Mouse (Mus musculus) CH12.LX (cell line): ENCODE data around the gene Zfp326. TPM values are rescaled to one million over a fixed set of nuclear protein-coding genes. Genes with fewer than 3 reads are reported as not detected.

Experiments used
- DNase-seq: peaks from one replicate; pipeline ENCODE4 v3.0.0-alpha.2; 2013; ENCODE audit errors: extremely low read depth
- H3K27ac ChIP-seq: 2 replicates; pipeline ENCODE4 v1.5.1; 2012; ENCODE audit warnings: low read depth, mild to moderate bottlenecking, control low read depth, moderate library complexity; ENCODE audit not compliant: insufficient read depth
- H3K27me3 ChIP-seq: replicated peaks from 2 replicates; pipeline ENCODE3; 2012; ENCODE audit warnings: inconsistent platforms
- H3K36me3 ChIP-seq, 2 experiments: replicated peaks in 1 of 2; 2 replicates each; pipeline versions ENCODE3 to v1.6.1; 2012; ENCODE audit warnings: inconsistent platforms in 1 of 2, low read length in 1 of 2, mild to moderate bottlenecking in 1 of 2, mixed read lengths in 1 of 2, moderate library complexity in 1 of 2; ENCODE audit not compliant: control insufficient read depth in 1 of 2, insufficient read depth in 1 of 2
- H3K4me1 ChIP-seq, 2 experiments: 2 replicates each; pipeline ENCODE4 v1.6.1; 2012; ENCODE audit warnings: inconsistent platforms in 1 of 2, moderate library complexity in 1 of 2; ENCODE audit not compliant: insufficient read depth in 2 of 2, control insufficient read depth in 1 of 2
- H3K4me2 ChIP-seq: 2 replicates; pipeline ENCODE4 v1.6.1; 2012; ENCODE audit warnings: low read depth, mild to moderate bottlenecking, control low read depth; ENCODE audit not compliant: poor library complexity, insufficient read depth, severe bottlenecking
- H3K4me3 ChIP-seq, 3 experiments: fragments of 150-350 bp in 1 of 3; sonication (generic) in 1 of 3; replicated peaks in 1 of 3; 2 replicates each; pipeline versions ENCODE3 to v1.5.1; 2011 to 2012; ENCODE audit warnings: low read depth in 2 of 3, low read length in 2 of 3, mild to moderate bottlenecking in 2 of 3, moderate library complexity in 2 of 3, control low read depth in 1 of 3, improper control_type of control experiment in 1 of 3, inconsistent platforms in 1 of 3, mixed read lengths in 1 of 3; ENCODE audit not compliant: poor library complexity in 1 of 3
- H3K79me2 ChIP-seq: replicated peaks from 2 replicates; pipeline ENCODE4 v1.6.1; 2012; ENCODE audit warnings: mild to moderate bottlenecking, moderate library complexity; ENCODE audit not compliant: control insufficient read depth, poor library complexity, insufficient read depth, severe bottlenecking; ENCODE audit errors: extremely low read depth
- H3K9ac ChIP-seq: 2 replicates; pipeline ENCODE4 v1.6.1; 2012; ENCODE audit warnings: low read depth, mild to moderate bottlenecking, control low read depth, moderate library complexity; ENCODE audit not compliant: insufficient read depth
- H3K9me3 ChIP-seq: replicated peaks from 2 replicates; pipeline ENCODE3; 2012; ENCODE audit warnings: low read length, inconsistent platforms, mixed read lengths
- BHLHE40 ChIP-seq: IDR thresholded peaks from 2 replicates; pipeline ENCODE4 v1.6.1; 2011; ENCODE audit warnings: mild to moderate bottlenecking, low read depth, low read length, improper control_type of control experiment
- CHD1 ChIP-seq: IDR thresholded peaks from 2 replicates; pipeline ENCODE4 v1.6.1; 2012; ENCODE audit warnings: low read depth, low read length, improper control_type of control experiment, inconsistent platforms
- CHD2 ChIP-seq: IDR thresholded peaks from 2 replicates; pipeline ENCODE4 v1.6.1; 2011; ENCODE audit warnings: low read length, improper control_type of control experiment
- CTCF ChIP-seq, 2 experiments: IDR thresholded peaks in 1 of 2; conservative IDR thresholded peaks in 1 of 2; 2 replicates each; pipeline ENCODE4 v1.5.1; 2011 to 2012; ENCODE audit warnings: low read depth in 2 of 2, low read length in 2 of 2, improper control_type of control experiment in 1 of 2, inconsistent platforms in 1 of 2, mild to moderate bottlenecking in 1 of 2, moderate library complexity in 1 of 2
- ELF1 ChIP-seq: IDR thresholded peaks from 2 replicates; pipeline ENCODE4 v1.6.1; 2014; ENCODE audit warnings: low read depth, mild to moderate bottlenecking, inconsistent platforms, low read length, improper control_type of control experiment
- EP300 ChIP-seq: IDR thresholded peaks from 2 replicates; pipeline ENCODE4 v1.6.1; 2011; ENCODE audit warnings: low read length, improper control_type of control experiment
- ETS1 ChIP-seq: conservative IDR thresholded peaks from 2 replicates; pipeline ENCODE4 v1.6.1; 2012; ENCODE audit warnings: low read depth, mild to moderate bottlenecking, inconsistent platforms, low read length, improper control_type of control experiment, moderate library complexity
- HCFC1 ChIP-seq: IDR thresholded peaks from 2 replicates; pipeline ENCODE4 v1.6.1; 2012; ENCODE audit warnings: low read depth, mild to moderate bottlenecking, inconsistent platforms, low read length, improper control_type of control experiment
- JUN ChIP-seq: IDR thresholded peaks from 2 replicates; pipeline ENCODE4 v1.6.1; 2011; ENCODE audit warnings: low read depth, mild to moderate bottlenecking, low read length, improper control_type of control experiment, moderate library complexity; ENCODE audit not compliant: insufficient read depth
- KAT2A ChIP-seq: IDR thresholded peaks from 2 replicates; pipeline ENCODE4 v1.6.1; 2012; ENCODE audit warnings: low read length, improper control_type of control experiment, inconsistent platforms; ENCODE audit not compliant: insufficient replicate concordance
- MAFK ChIP-seq: IDR thresholded peaks from 2 replicates; pipeline ENCODE4 v1.6.1; 2011; ENCODE audit warnings: low read length, improper control_type of control experiment; ENCODE audit not compliant: insufficient replicate concordance
- MAX ChIP-seq: IDR thresholded peaks from 2 replicates; pipeline ENCODE4 v1.6.1; 2011; ENCODE audit warnings: low read length, improper control_type of control experiment
- MAZ ChIP-seq: IDR thresholded peaks from 2 replicates; pipeline ENCODE4 v1.6.1; 2012; ENCODE audit warnings: low read depth, mild to moderate bottlenecking, inconsistent platforms, low read length, improper control_type of control experiment, moderate library complexity
- MEF2A ChIP-seq: IDR thresholded peaks from 2 replicates; pipeline ENCODE4 v1.6.1; 2014; ENCODE audit warnings: low read depth, mild to moderate bottlenecking, inconsistent platforms, low read length, improper control_type of control experiment, borderline replicate concordance
- MXI1 ChIP-seq: IDR thresholded peaks from 2 replicates; pipeline ENCODE4 v1.6.1; 2011; ENCODE audit warnings: mild to moderate bottlenecking, low read depth, low read length, improper control_type of control experiment
- MYC ChIP-seq: IDR thresholded peaks from 2 replicates; pipeline ENCODE4 v1.6.1; 2011; ENCODE audit warnings: low read depth, mild to moderate bottlenecking, improper control_type of control experiment, low read length
- NELFE ChIP-seq: IDR thresholded peaks from 2 replicates; pipeline ENCODE4 v1.6.1; 2011; ENCODE audit warnings: low read depth, low read length, improper control_type of control experiment
- NRF1 ChIP-seq: IDR thresholded peaks from 2 replicates; pipeline ENCODE4 v1.6.1; 2014; ENCODE audit warnings: low read depth, mild to moderate bottlenecking, inconsistent platforms, low read length, improper control_type of control experiment, moderate library complexity
- POLR2A ChIP-seq: IDR thresholded peaks from 2 replicates; pipeline ENCODE4 v1.6.1; 2011; ENCODE audit warnings: low read depth, mild to moderate bottlenecking, improper control_type of control experiment, low read length
- RAD21 ChIP-seq: IDR thresholded peaks from 2 replicates; pipeline ENCODE4 v1.6.1; 2011; ENCODE audit warnings: low read depth, mild to moderate bottlenecking, low read length, improper control_type of control experiment, moderate library complexity
- RCOR1 ChIP-seq: conservative IDR thresholded peaks from 2 replicates; pipeline ENCODE4 v1.6.1; 2012; ENCODE audit warnings: low read depth, mild to moderate bottlenecking, inconsistent platforms, low read length, improper control_type of control experiment
- SMC3 ChIP-seq: IDR thresholded peaks from 2 replicates; pipeline ENCODE4 v1.6.1; 2011; ENCODE audit warnings: low read depth, low read length, improper control_type of control experiment
- TBP ChIP-seq: conservative IDR thresholded peaks from 2 replicates; pipeline ENCODE4 v1.6.1; 2011; ENCODE audit warnings: low read depth, low read length, improper control_type of control experiment
- TCF12 ChIP-seq: IDR thresholded peaks from 2 replicates; pipeline ENCODE4 v1.6.1; 2014; ENCODE audit warnings: low read depth, mild to moderate bottlenecking, inconsistent platforms, low read length, improper control_type of control experiment
- USF2 ChIP-seq: conservative IDR thresholded peaks from 2 replicates; pipeline ENCODE4 v1.6.1; 2011; ENCODE audit warnings: low read depth, low read length, improper control_type of control experiment
- ZMIZ1 ChIP-seq: IDR thresholded peaks from 2 replicates; pipeline ENCODE4 v1.6.1; 2012; ENCODE audit warnings: low read depth, mild to moderate bottlenecking, inconsistent platforms, low read length, improper control_type of control experiment
- dilution Hi-C: fragments of 300-500 bp; cut with MboI; formaldehyde crosslinking; loops from 2 replicates; pipeline ENCODE4 v1.14.3; 2020; ENCODE audit warnings: low sequenced_read_pairs; ENCODE audit not compliant: extremely low pct_unique_long_range_greater_than_20kb, extremely low pct_ligation_motif_present
- in situ Hi-C: fragments of 300-500 bp; cut with MboI; formaldehyde crosslinking; loops from 3 replicates; pipeline ENCODE4 v1.14.3; 2019; ENCODE audit warnings: low sequenced_read_pairs, low pct_ligation_motif_present, low pct_unique_long_range_greater_than_20kb, mixed read lengths
- polyA plus RNA-seq: library from polyadenylated mRNA; unstranded; fragments of >175 nt; gene quantifications from 2 replicates; pipeline ENCODE4 v1.2.1, GENCODE M21; 2012; ENCODE audit warnings: low read depth; ENCODE audit not compliant: insufficient read length
- total RNA-seq, 2 experiments: library from RNA; depleted of rRNA; stranded (reverse); fragments of 300-350 nt in 1 of 2; fragments of >200 nt in 1 of 2; gene quantifications; 2 replicates each; pipeline ENCODE4 v1.2.3; 2012 to 2014

The Zfp326 gene
- total and polyA plus RNA-seq, 3 experiments = 5.3 to 21.6 (median 7.4) TPM

- Histone ChIP-seq H3K4me3 (no peak overlapping the region), H3K27me3 (no peaks in the 10 kb centered on the region), H3K4me2 (no peak overlapping the region; the same call in 1 of the 2 replicates), H3K27ac (no peak overlapping the region), H3K4me1 (peaks cover 4 to 6% of the 10 kb centered on the region in 2 experiments; a peak in 1 of 4 replicates), H3K9me3 (no peaks in the 10 kb centered on the region)
- TF ChIP-seq HCFC1 (no peak), RAD21 (no peak), USF2 (no peak), MXI1 (no peak), CTCF (conservative IDR thresholded peaks at IDR 0.05 in 1 of 2, IDR thresholded peaks at IDR 0.05 in 1 of 2; ENCODE audit: low read depth in 2 of 2, low read length in 2 of 2) (no peak), JUN (no peak), TBP (no peak), NRF1 (no peak), MAFK (no peak), SMC3 (no peak), POLR2A (no peak), KAT2A (no peak), ELF1 (no peak), TCF12 (no peak), RCOR1 (no peak)
- TF ChIP-seq, all 38 proteins: peak for 0
- Histone ChIP-seq H3K79me2 (no peaks in the 10 kb centered on the region), H3K9ac (no peak overlapping the region), H3K36me3 (no peaks in the 10 kb centered on the region)
- dilution Hi-C loops = no loop called here
- in situ Hi-C loops = loop anchor here (5.0 kb wide), 2 partner anchors 175 to 370 kb away; no protein-coding TSS in a partner anchor
- DNase-seq = no peak
Observed at GRCm38 (mm10) chr5:105867427-105867826, 8.9 kb upstream of the Zfp326 start.

- in situ Hi-C loops (loop anchor here (5.0 kb wide), 2 partner anchors 176 to 371 kb away; no protein-coding TSS in a partner anchor), dilution Hi-C loops (no loop called here)
- no peak overlapping the region; the same call in 1 of the 2 replicates for H3K4me2 ChIP-seq
Observed at GRCm38 (mm10) chr5:105867841-105868447, 8.4 kb upstream of the Zfp326 start.

More at GRCm38 (mm10) chr5:105867841-105868447, 8.4 kb upstream of the Zfp326 start:
- TF ChIP-seq JUN (no peak), SMC3 (no peak), NELFE (no peak), EP300 (no peak), CHD2 (no peak), RCOR1 (no peak), MAZ (no peak), TBP (no peak), MAX (no peak), ZMIZ1 (no peak), MYC (no peak), ETS1 (no peak), BHLHE40 (no peak), MEF2A (no peak), TCF12 (no peak), MXI1 (no peak), NRF1 (no peak), CHD1 (no peak)
- H3K9me3 ChIP-seq = no peaks in the 10 kb centered on the region
- no peak overlapping the region for H3K27ac ChIP-seq
- H3K4me1 ChIP-seq = peaks cover 4 to 7% of the 10 kb centered on the region in 2 experiments; a peak in 1 of 4 replicates
- no peaks in the 10 kb centered on the region for H3K36me3 ChIP-seq
- no peaks in the 10 kb centered on the region for H3K27me3 ChIP-seq
- H3K9ac ChIP-seq = no peak overlapping the region
- DNase-seq = no peak
- H3K79me2 ChIP-seq = no peaks in the 10 kb centered on the region
- H3K4me3 ChIP-seq = no peak overlapping the region
